20 mouse cellular contexts compared by ENCODE assay signal in the genomic region with DNA sequence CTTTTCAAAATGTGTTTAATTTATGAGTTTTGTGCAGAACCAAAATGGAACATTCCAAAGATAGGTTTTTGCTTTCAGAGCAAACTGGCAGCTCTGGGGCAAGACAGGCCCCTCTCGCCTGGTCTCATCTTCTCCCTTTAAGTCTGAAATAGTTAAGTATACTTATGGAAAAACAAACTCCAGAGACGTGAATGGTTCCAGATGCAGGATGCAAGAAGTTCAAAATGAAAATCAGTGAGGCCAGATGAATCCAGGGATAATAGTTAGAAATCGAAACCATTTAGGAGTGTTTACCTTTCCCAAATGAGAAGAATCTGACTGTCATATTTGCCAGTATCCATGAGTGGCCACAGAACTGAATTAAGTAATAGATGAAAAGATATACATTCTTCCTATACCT.
"Had no signal": no experiment of that assay in that cellular context is flagged by ENCODE, and none has a peak within 500 bp of the region (broad histone marks: within the 10 kb centered on the region; RNA-seq: fewer than 3 reads in every experiment).

No protein-coding gene starts in this region.

- H3K4me2 ChIP-seq: liver, embryonic 13.5 days; midbrain, embryonic 11.5 days; neural tube, embryonic 12.5 days; neural tube, embryonic 15.5 days had no signal

- DNase-seq: kidney, adult 8-10 months; kidney, postnatal 25 days; layer of hippocampus, adult 9-11 months; liver, embryonic 13.5 days; lung, adult 2 months; lung, postnatal 14 days; lung, postnatal 4 days; midbrain, embryonic 14.5 days; right cerebral cortex, adult 18-20 months; right cerebral cortex, postnatal 25 days; spleen, adult 18-20 months; thymus, adult 2 months; thymus, postnatal 14 days; thymus, postnatal 4 days had no signal

- H3K9ac ChIP-seq: liver, embryonic 13.5 days; neural tube, embryonic 12.5 days; neural tube, embryonic 15.5 days; stomach, embryonic 15.5 days had no signal

- H3K36me3 ChIP-seq: liver, embryonic 13.5 days; neural tube, embryonic 12.5 days; neural tube, embryonic 15.5 days; stomach, embryonic 15.5 days had no signal

- H3K27me3 ChIP-seq: liver, embryonic 13.5 days; neural tube, embryonic 12.5 days; neural tube, embryonic 15.5 days; stomach, embryonic 15.5 days had no signal

- H3K9me3 ChIP-seq: liver, embryonic 13.5 days; neural tube, embryonic 12.5 days; neural tube, embryonic 15.5 days; stomach, embryonic 15.5 days had no signal

- H3K27ac ChIP-seq: kidney, postnatal 0 days; layer of hippocampus, adult 2 months; liver, embryonic 13.5 days; neural tube, embryonic 12.5 days; neural tube, embryonic 15.5 days had no signal

- H3K4me3 ChIP-seq: layer of hippocampus, adult 2 months; liver, embryonic 13.5 days; neural tube, embryonic 12.5 days; neural tube, embryonic 15.5 days; stomach, embryonic 15.5 days had no signal
